Mouse (Mus musculus) small intestine, adult 2 months (tissue): ENCODE measurements around the gene Syt8. TPM values are rescaled to one million over a fixed set of nuclear protein-coding genes. Genes with fewer than 3 reads are reported as not detected.

Experiments used
- H3K27ac ChIP-seq: fragments of 200-500 bp; 2 replicates; pipeline ENCODE4 v1.5.1; 2012; ENCODE audit warnings: low read depth, low read length, control low read depth, inconsistent platforms; ENCODE audit not compliant: insufficient read depth
- H3K27me3 ChIP-seq: fragments of 200-500 bp; 2 replicates; pipeline ENCODE4 v1.6.1; 2012; ENCODE audit warnings: mild to moderate bottlenecking, moderate library complexity, low read length, inconsistent platforms; ENCODE audit not compliant: control insufficient read depth, insufficient read depth
- H3K36me3 ChIP-seq: fragments of 200-500 bp; 2 replicates; pipeline ENCODE4 v1.6.1; 2012; ENCODE audit warnings: mild to moderate bottlenecking, low read length, control low read depth, inconsistent platforms; ENCODE audit not compliant: control insufficient read depth, insufficient read depth
- H3K4me1 ChIP-seq: fragments of 200-500 bp; 2 replicates; pipeline ENCODE4 v1.6.1; 2012; ENCODE audit warnings: low read length, inconsistent platforms, mixed read lengths; ENCODE audit not compliant: control insufficient read depth, insufficient read depth, insufficient read length
- H3K4me3 ChIP-seq: fragments of 200-500 bp; 2 replicates; pipeline ENCODE4 v1.5.1; 2012; ENCODE audit warnings: low read depth, mild to moderate bottlenecking, control low read depth, inconsistent platforms, low read length, moderate library complexity
- CTCF ChIP-seq: fragments of 200-500 bp; IDR thresholded peaks from 2 replicates; pipeline ENCODE4 v1.5.1; 2012; ENCODE audit warnings: low read depth, mild to moderate bottlenecking, control low read depth, inconsistent platforms, low read length, moderate library complexity, mixed read lengths; ENCODE audit not compliant: insufficient replicate concordance, insufficient read length; ENCODE audit errors: extremely low read depth
- POLR2A ChIP-seq: fragments of 200-500 bp; IDR thresholded peaks from 2 replicates; pipeline ENCODE4 v1.6.1; 2012; ENCODE audit warnings: low read depth, mild to moderate bottlenecking, control low read depth, inconsistent platforms, low read length, moderate library complexity
- WGBS: fragments of 180-500 bp; shearing (Covaris S2); methylation state at CpG from one replicate; pipeline ENCODE4 v1.1.7; 2018; 5-methylcytosine and 5-hydroxymethylcytosine counted together
- polyA plus RNA-seq: library from polyadenylated mRNA; depleted of rRNA; stranded (reverse); fragments of >200 nt; gene quantifications from 2 replicates; pipeline ENCODE4 v1.2.3, GENCODE M21; 2012

The Syt8 gene
- polyA plus RNA-seq, 1 experiment = 1.4 TPM

- TF ChIP-seq POLR2A = no peak
- no peak for TF ChIP-seq CTCF
- H3K27ac ChIP-seq = no peak overlapping the region
- H3K27me3 ChIP-seq = no peaks in the 10 kb centered on the region
- H3K4me1 ChIP-seq = no peaks in the 10 kb centered on the region; the same call in 1 of the 2 replicates
- H3K4me3 ChIP-seq = no peak overlapping the region
- WGBS = 91% methylated on average over 6 of the region's 6 CpGs
- H3K36me3 ChIP-seq = no peaks in the 10 kb centered on the region
These were observed 9.5 kb downstream of the Syt8 start for GRCm38 (mm10) chr7:142444171-142444570.

- H3K36me3 ChIP-seq = no peaks in the 10 kb centered on the region
- H3K4me1 ChIP-seq = no peaks in the 10 kb centered on the region; the same call in 1 of the 2 replicates
- WGBS = 84% methylated on average over 6 of the region's 6 CpGs
- H3K27me3 ChIP-seq = no peaks in the 10 kb centered on the region
- TF ChIP-seq CTCF (no peak), POLR2A (no peak)
- H3K4me3 ChIP-seq = no peak overlapping the region
- H3K27ac ChIP-seq = no peak overlapping the region
These were observed 10.7 kb downstream of the Syt8 start for GRCm38 (mm10) chr7:142445324-142445723.

- H3K36me3 ChIP-seq = no peaks in the 10 kb centered on the region
- TF ChIP-seq CTCF (no peak), POLR2A (no peak)
- 88% methylated on average over 4 of the region's 4 CpGs for WGBS
- H3K27ac ChIP-seq = no peak overlapping the region
- H3K4me1 ChIP-seq = no peaks in the 10 kb centered on the region; the same call in 1 of the 2 replicates
- no peaks in the 10 kb centered on the region for H3K27me3 ChIP-seq
- no peak overlapping the region for H3K4me3 ChIP-seq
These were observed 11.6 kb downstream of the Syt8 start for GRCm38 (mm10) chr7:142446264-142446663.

- WGBS = 70% methylated on average over 6 of the region's 6 CpGs
- no peak overlapping the region for H3K27ac ChIP-seq
- TF ChIP-seq CTCF (no peak), POLR2A (no peak)
These were observed 14.5 kb downstream of the Syt8 start for GRCm38 (mm10) chr7:142449038-142449617.

GRCm38 (mm10) chr7:142454706-142455105 is 20.1 kb downstream of the Syt8 start:
- Histone ChIP-seq H3K36me3 (no peaks in the 10 kb centered on the region), H3K27ac (no peak overlapping the region), H3K27me3 (no peaks in the 10 kb centered on the region), H3K4me1 (peaks cover 3% of the 10 kb centered on the region; the same call in 1 of the 2 replicates), H3K4me3 (no peak overlapping the region)
- 73% methylated on average over 1 of the region's 1 CpGs for WGBS
- no peak for TF ChIP-seq CTCF
- no peak for TF ChIP-seq POLR2A

More at GRCm38 (mm10) chr7:142449038-142449617, 14.5 kb downstream of the Syt8 start:
- no peaks in the 10 kb centered on the region for H3K4me1 ChIP-seq
- H3K27me3 ChIP-seq = no peaks in the 10 kb centered on the region
- H3K4me3 ChIP-seq = no peak overlapping the region
- H3K36me3 ChIP-seq = no peaks in the 10 kb centered on the region

- 36% methylated on average over 2 of the region's 2 CpGs for WGBS
- Histone ChIP-seq H3K27ac (no peak overlapping the region), H3K4me1 (peaks cover 3% of the 10 kb centered on the region; the same call in 1 of the 2 replicates), H3K27me3 (no peaks in the 10 kb centered on the region), H3K36me3 (no peaks in the 10 kb centered on the region), H3K4me3 (no peak overlapping the region)
- no peak for TF ChIP-seq CTCF
- TF ChIP-seq POLR2A = no peak
These were observed 20.6 kb downstream of the Syt8 start for GRCm38 (mm10) chr7:142455251-142455650.

GRCm38 (mm10) chr7:142456806-142457205 is 22.2 kb downstream of the Syt8 start:
- TF ChIP-seq POLR2A (no peak), CTCF (no peak)

GRCm38 (mm10) chr7:142457227-142457811 is 22.7 kb downstream of the Syt8 start:
- TF ChIP-seq POLR2A = no peak
- no peak for TF ChIP-seq CTCF
- 45% methylated on average over 3 of the region's 3 CpGs for WGBS
- Histone ChIP-seq H3K27ac (no peak overlapping the region), H3K4me3 (no peak overlapping the region), H3K36me3 (no peaks in the 10 kb centered on the region), H3K27me3 (no peaks in the 10 kb centered on the region), H3K4me1 (peaks cover 3% of the 10 kb centered on the region; the same call in 1 of the 2 replicates)

More at GRCm38 (mm10) chr7:142456806-142457205, 22.2 kb downstream of the Syt8 start:
- Histone ChIP-seq H3K4me3 (no peak overlapping the region), H3K27ac (no peak overlapping the region), H3K27me3 (no peaks in the 10 kb centered on the region), H3K36me3 (no peaks in the 10 kb centered on the region), H3K4me1 (peaks cover 3% of the 10 kb centered on the region; the same call in 1 of the 2 replicates)
- WGBS = 51% methylated on average over 3 of the region's 3 CpGs
